Mouse (Mus musculus) frontal cortex, postnatal 25 days (tissue): Measurements from ENCODE around the gene Ndrg4.

Experiments used
- DNase-seq, 2 experiments: peaks; one replicate each; pipeline ENCODE4 v3.0.0; 2022; ENCODE audit warnings: low spot score in 2 of 2

Ndrg4 gene

DNA sequence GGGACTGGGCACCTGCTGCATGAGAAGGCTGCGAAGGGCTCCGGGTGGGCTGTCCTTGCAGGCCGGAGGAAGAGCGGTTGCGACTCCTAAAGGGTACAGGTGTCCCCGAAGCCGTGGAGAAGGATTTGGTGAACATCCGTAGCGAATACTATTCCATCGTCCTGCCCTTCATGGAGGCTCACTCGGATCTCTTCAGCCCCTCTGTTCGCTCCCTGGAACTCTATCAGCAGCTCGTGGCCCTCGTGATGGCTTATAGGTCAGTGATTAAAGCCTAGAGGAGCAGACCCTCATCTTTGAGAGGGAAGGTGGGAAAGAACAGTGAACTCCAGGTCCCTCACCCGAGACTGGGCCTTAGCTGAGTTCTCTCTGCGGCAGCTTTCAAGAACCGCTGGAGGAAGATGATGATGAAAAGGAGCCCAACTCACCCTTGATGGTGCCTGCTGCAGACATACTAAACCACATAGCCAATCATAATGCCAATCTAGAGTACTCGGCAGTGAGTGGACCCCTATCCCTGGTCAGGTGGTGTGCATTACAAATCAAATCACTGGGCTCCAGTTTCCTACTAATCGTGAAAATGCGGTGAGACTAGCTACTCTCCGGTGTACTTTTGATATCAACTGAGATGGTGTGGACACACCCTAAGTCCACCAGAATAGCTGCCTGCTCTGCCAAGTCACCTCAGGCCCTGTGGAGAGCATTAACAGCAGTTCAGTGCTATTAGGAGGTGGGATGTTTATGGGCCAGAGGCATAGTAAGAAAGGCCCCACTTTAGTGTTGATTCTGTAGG is 40.0 kb downstream of the Ndrg4 start:
- DNase-seq, result no peak

GRCm38 (mm10) chr8:95727625-95728024 is 50.8 kb downstream of the Ndrg4 start:
- DNase-seq, result no peak

- no peak for DNase-seq
These were observed 61.8 kb downstream of the Ndrg4 start for GRCm38 (mm10) chr8:95738596-95738995.

DNA sequence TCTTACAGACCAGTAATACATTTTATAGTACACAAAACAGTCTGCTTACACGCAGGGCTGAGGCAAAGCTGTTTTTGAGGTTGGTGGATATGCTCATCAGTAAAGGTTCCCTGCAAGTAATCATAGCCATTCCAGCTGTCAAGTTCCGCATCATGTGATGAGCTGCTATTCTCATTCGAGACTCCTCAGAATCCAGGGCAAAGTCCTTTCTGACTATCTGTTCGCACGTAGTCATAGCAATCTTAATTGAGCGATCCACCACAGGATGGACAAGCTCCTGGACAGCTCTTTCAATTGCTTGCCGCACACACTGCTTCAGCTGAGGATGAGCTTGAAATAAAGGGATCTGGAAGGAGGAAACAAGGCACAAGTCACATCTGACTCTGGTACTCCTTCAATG is 65.0 kb downstream of the Ndrg4 start:
- no peak for DNase-seq

DNA sequence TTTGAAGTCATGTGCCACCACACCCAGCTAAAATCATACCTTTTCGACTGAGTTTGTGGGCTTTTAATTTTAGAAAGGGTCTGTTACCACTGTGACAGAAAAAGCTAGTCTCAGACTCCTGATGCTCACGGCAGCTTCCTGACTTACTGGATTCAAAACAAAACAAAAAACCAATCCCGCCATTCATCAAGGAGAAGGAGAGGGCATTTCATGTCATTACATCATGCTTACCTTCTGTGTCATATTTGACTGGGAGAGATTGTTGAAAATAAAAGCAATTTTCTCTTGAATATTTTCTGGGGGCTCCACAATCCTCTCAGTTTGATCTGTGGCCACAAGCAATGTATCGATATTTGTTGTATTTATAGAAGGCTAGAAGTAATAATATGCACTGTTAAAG is 71.2 kb downstream of the Ndrg4 start:
- DNase-seq, result no peak

DNA sequence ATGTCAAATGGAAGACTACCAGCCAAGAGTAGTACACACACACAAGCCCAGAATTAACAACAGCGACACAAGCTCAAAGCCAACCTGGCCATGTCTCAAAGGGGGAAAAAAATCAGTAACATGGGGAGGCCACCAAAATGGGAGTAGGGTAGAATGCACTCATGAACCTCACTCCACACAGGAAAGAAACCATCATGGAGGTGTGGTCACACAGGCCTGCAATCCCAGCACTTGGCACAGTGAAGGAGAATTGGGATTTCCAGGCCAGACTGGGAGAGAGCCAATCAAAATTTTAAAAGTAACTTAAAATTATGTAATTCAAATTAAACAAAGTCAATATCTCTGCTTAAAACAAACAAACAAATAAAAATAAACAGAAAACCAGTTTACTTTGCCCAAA is 75.1 kb downstream of the Ndrg4 start:
- DNase-seq, result no peak

DNA sequence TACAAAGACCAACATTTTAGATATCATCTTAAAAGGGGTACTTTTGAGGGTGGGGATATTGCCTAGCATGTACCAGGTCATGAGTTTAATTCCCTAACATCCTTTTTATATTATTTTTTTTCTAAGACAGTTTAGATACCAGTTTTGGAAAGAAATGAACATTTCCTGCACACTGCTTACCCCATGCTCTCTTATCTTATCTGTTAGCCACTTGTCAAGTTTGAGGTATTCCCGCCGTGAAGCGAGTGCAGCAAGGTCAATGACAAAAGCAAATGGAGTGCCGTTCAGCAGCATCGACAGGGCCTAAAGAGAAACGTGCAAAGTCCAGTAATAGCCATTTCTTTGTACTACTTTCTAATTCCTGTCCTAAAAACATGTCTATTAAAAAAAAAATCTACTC is 83.5 kb downstream of the Ndrg4 start:
- DNase-seq, result no peak

DNA sequence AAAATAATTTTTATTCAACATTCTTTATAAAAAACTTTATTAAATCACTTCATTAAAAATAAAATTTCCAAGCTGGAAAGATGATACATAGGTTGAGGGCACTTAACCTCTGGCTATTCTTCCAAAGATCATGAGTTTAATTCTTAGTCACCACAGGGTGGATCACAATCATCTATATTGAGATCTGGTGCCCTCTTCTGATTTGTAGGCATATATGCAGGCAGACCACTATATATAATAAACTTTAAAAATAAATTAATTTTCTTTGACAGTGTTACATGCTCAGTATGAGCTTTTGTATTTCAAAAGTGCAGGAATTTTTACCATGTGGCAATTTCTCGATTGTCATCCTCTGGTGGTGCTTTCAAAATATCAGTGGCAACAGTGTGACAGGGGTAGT is 87.4 kb downstream of the Ndrg4 start:
- no peak for DNase-seq
